Mouse (Mus musculus): Measurements from ENCODE around the gene Nav2. TPM values are rescaled to one million over a fixed set of nuclear protein-coding genes. Genes with fewer than 3 reads are reported as not detected.

The Nav2 gene
- total and polyA plus RNA-seq, 3 experiments = 2.0 to 2.7 TPM; not detected in 1

DNA sequence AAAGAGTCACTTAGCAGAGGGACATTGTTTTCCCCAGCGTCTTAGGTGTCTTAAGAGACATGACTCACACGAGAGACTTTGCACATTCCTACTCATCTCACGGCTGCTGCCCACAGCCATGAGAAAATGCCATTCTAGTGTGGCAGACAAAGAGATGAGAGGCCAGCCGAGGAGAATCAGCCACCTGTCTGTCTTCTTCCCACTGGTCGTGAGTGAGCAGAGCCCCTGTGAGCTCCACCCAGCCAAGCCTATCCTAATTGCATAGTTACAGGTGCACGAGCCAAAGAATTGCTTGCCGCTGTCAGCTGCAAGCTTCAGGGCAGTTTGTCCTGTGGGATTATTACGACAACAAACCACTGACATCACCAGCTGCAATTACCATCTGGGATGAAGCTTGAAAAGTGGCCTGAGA is 167.8 kb downstream of the Nav2 start:
- Histone ChIP-seq H3K27ac (ENCODE audit: control insufficient read depth, low read depth, low read length) (no peak overlapping the region), H3K27me3 (ENCODE audit: control insufficient read depth in 1 of 2, insufficient read depth in 2 of 2, low read length in 2 of 2) (peaks cover 0 to 3% of the 10 kb centered on the region in 2 experiments; a peak in 1 of 4 replicates), H3K4me3 (ENCODE audit: control insufficient read depth in 1 of 2, insufficient read depth in 1 of 2, low read depth in 2 of 2, low read length in 2 of 2) (no peak overlapping the region), H3K36me3 (ENCODE audit: control insufficient read depth in 1 of 2, insufficient read depth in 2 of 2, low read length in 2 of 2) (no peaks in the 10 kb centered on the region), H3K4me1 (ENCODE audit: control insufficient read depth in 1 of 2, insufficient read depth in 2 of 2, low read length in 2 of 2) (no peaks in the 10 kb centered on the region), H3K9me3 (replicated peaks; ENCODE audit: insufficient read depth, low read length) (no peaks in the 10 kb centered on the region), H3K9ac (ENCODE audit: control insufficient read depth, low read depth, low read length, poor library complexity, severe bottlenecking) (no peak overlapping the region), H3K79me2 (ENCODE audit: control insufficient read depth, insufficient read depth, low read length, poor library complexity) (no peaks in the 10 kb centered on the region)
- no peak for DNase-seq (ENCODE audit: low read depth, low spot score)
- no peak for TF ChIP-seq TCF12 (IDR thresholded peaks at IDR 0.05; ENCODE audit: low read depth, low read length)
- TF ChIP-seq MXI1 (IDR thresholded peaks at IDR 0.05; ENCODE audit: low read depth, low read length) = no peak
- TF ChIP-seq ETS1 (IDR thresholded peaks at IDR 0.05; ENCODE audit: low read depth, low read length) = no peak
- TF ChIP-seq ELF1 (IDR thresholded peaks at IDR 0.05; ENCODE audit: low read depth, low read length) = no peak
- no peak for TF ChIP-seq POLR2A (IDR thresholded peaks at IDR 0.05; ENCODE audit: control insufficient read depth in 1 of 2, insufficient read depth in 1 of 2, low read depth in 1 of 2, low read length in 2 of 2, poor library complexity in 1 of 2)
- no peak for TF ChIP-seq ZMIZ1 (IDR thresholded peaks at IDR 0.05; ENCODE audit: low read depth, low read length)
- no peak for TF ChIP-seq MAZ (IDR thresholded peaks at IDR 0.05; ENCODE audit: low read depth, low read length)
- no peak for TF ChIP-seq JUND (IDR thresholded peaks at IDR 0.05; ENCODE audit: low read depth, low read length)
- TF ChIP-seq MEF2A (IDR thresholded peaks at IDR 0.05; ENCODE audit: extremely low read depth, insufficient replicate concordance, low read depth, low read length, poor library complexity, severe bottlenecking) = no peak
- TF ChIP-seq E2F4 (IDR thresholded peaks at IDR 0.05; ENCODE audit: borderline replicate concordance, low read depth, low read length) = no peak
- TF ChIP-seq MYC (IDR thresholded peaks at IDR 0.05; ENCODE audit: low read depth, low read length) = no peak
- no peak for TF ChIP-seq GATA1 (IDR thresholded peaks at IDR 0.05; ENCODE audit: low read depth, low read length)
- no peak for TF ChIP-seq NRF1 (IDR thresholded peaks at IDR 0.05; ENCODE audit: insufficient read depth, low read depth, low read length, poor library complexity, severe bottlenecking)
- no peak for TF ChIP-seq KAT2A (conservative IDR thresholded peaks at IDR 0.05; ENCODE audit: low read depth, low read length)
- no peak for TF ChIP-seq MAFK (IDR thresholded peaks at IDR 0.05; ENCODE audit: borderline replicate concordance, low read depth, low read length)
- TF ChIP-seq POLR2AphosphoS5 (IDR thresholded peaks at IDR 0.05; ENCODE audit: borderline replicate concordance, low read depth, low read length) = no peak
- TF ChIP-seq HCFC1 (IDR thresholded peaks at IDR 0.05; ENCODE audit: low read depth, low read length) = no peak
- no peak for TF ChIP-seq TBP (IDR thresholded peaks at IDR 0.05; ENCODE audit: low read depth, low read length)

- no peaks in the 10 kb centered on the region for H3K9me3 ChIP-seq (replicated peaks; ENCODE audit: insufficient read depth, low read length)
- peaks cover 0 to 3% of the 10 kb centered on the region in 2 experiments; a peak in 1 of 4 replicates for H3K27me3 ChIP-seq (ENCODE audit: control insufficient read depth in 1 of 2, insufficient read depth in 2 of 2, low read length in 2 of 2)
- H3K79me2 ChIP-seq (ENCODE audit: control insufficient read depth, insufficient read depth, low read length, poor library complexity) = no peaks in the 10 kb centered on the region
- no peak overlapping the region for H3K4me3 ChIP-seq (ENCODE audit: control insufficient read depth in 1 of 2, insufficient read depth in 1 of 2, low read depth in 2 of 2, low read length in 2 of 2)
- no peak for DNase-seq (ENCODE audit: low read depth, low spot score)
- H3K4me1 ChIP-seq (ENCODE audit: control insufficient read depth in 1 of 2, insufficient read depth in 2 of 2, low read length in 2 of 2) = no peaks in the 10 kb centered on the region
- H3K9ac ChIP-seq (ENCODE audit: control insufficient read depth, low read depth, low read length, poor library complexity, severe bottlenecking) = no peak overlapping the region
- H3K27ac ChIP-seq (ENCODE audit: control insufficient read depth, low read depth, low read length) = no peak overlapping the region
- TF ChIP-seq HCFC1 (IDR thresholded peaks at IDR 0.05; ENCODE audit: low read depth, low read length) (no peak), GABPA (IDR thresholded peaks at IDR 0.05; ENCODE audit: low read depth, low read length) (no peak), CTCF (IDR thresholded peaks at IDR 0.05 in 2 of 3, conservative IDR thresholded peaks at IDR 0.05 in 1 of 3; ENCODE audit: control insufficient read depth in 1 of 3, insufficient read depth in 1 of 3, low read depth in 2 of 3, low read length in 3 of 3, poor library complexity in 1 of 3, severe bottlenecking in 1 of 3) (no peak), USF2 (IDR thresholded peaks at IDR 0.05; ENCODE audit: borderline replicate concordance in 1 of 2, insufficient read depth in 1 of 2, low read depth in 1 of 2, low read length in 2 of 2) (no peak), SMC3 (IDR thresholded peaks at IDR 0.05; ENCODE audit: low read depth, low read length) (no peak), MYB (IDR thresholded peaks at IDR 0.05; ENCODE audit: low read depth, low read length) (no peak), ZMIZ1 (IDR thresholded peaks at IDR 0.05; ENCODE audit: low read depth, low read length) (no peak), POLR2AphosphoS5 (IDR thresholded peaks at IDR 0.05; ENCODE audit: borderline replicate concordance, low read depth, low read length) (no peak), JUND (IDR thresholded peaks at IDR 0.05; ENCODE audit: low read depth, low read length) (no peak), MAX (IDR thresholded peaks at IDR 0.05; ENCODE audit: low read length) (no peak)
- no peaks in the 10 kb centered on the region for H3K36me3 ChIP-seq (ENCODE audit: control insufficient read depth in 1 of 2, insufficient read depth in 2 of 2, low read length in 2 of 2)
Measured at GRCm38 (mm10) chr7:49078930-49079329, 170.4 kb downstream of the Nav2 start.

Measured in MEL (cell line).